Mouse (Mus musculus): ENCODE results near the gene Slc12a8. TPM values are rescaled to one million over a fixed set of nuclear protein-coding genes. Genes with fewer than 3 reads are reported as not detected.

The Slc12a8 gene
- total and polyA plus RNA-seq, 2 experiments from 2014 or later = 0.42 to 1.0 TPM

- no peak for ATAC-seq (ENCODE audit: insufficient read depth, low read depth)
- WGBS = 91% methylated on average over 6 of the region's 6 CpGs
- no peak for TF ChIP-seq EP300 (IDR thresholded peaks at IDR 0.05; ENCODE audit: low read depth)
- TF ChIP-seq CTCF (IDR thresholded peaks at IDR 0.05; ENCODE audit: low read depth) = no peak
- Histone ChIP-seq H3K27me3 (ENCODE audit: control insufficient read depth, insufficient read depth, low read length) (no peaks in the 10 kb centered on the region), H3K9ac (replicated peaks; ENCODE audit: low read depth, low read length) (no peak overlapping the region), H3K27ac (ENCODE audit: low read depth) (no peak overlapping the region), H3K4me1 (ENCODE audit: control insufficient read depth, insufficient read depth) (peaks cover 24% of the 10 kb centered on the region), H3K4me2 (ENCODE audit: low read depth, low read length) (no peak overlapping the region), H3K4me3 (ENCODE audit: low read depth, low read length) (no peak overlapping the region), H3K36me3 (replicated peaks; ENCODE audit: control insufficient read depth, insufficient read depth, low read length) (no peaks in the 10 kb centered on the region), H3K9me3 (replicated peaks; ENCODE audit: control insufficient read depth, low read length) (no peaks in the 10 kb centered on the region)
- DNase-seq (ENCODE audit: low spot score) = no peak
Observed at GRCm38 (mm10) chr16:33572646-33573045, 55.5 kb downstream of the Slc12a8 start.

- Histone ChIP-seq H3K4me2 (ENCODE audit: low read depth, low read length) (no peak overlapping the region), H3K36me3 (replicated peaks; ENCODE audit: control insufficient read depth, insufficient read depth, low read length) (no peaks in the 10 kb centered on the region), H3K27me3 (ENCODE audit: control insufficient read depth, insufficient read depth, low read length) (no peaks in the 10 kb centered on the region), H3K27ac (ENCODE audit: low read depth) (no peak overlapping the region), H3K4me3 (ENCODE audit: low read depth, low read length) (no peak overlapping the region), H3K4me1 (ENCODE audit: control insufficient read depth, insufficient read depth) (peaks cover 31% of the 10 kb centered on the region), H3K9ac (replicated peaks; ENCODE audit: low read depth, low read length) (no peak overlapping the region), H3K9me3 (replicated peaks; ENCODE audit: control insufficient read depth, low read length) (no peaks in the 10 kb centered on the region)
- TF ChIP-seq CTCF (IDR thresholded peaks at IDR 0.05; ENCODE audit: low read depth) (no peak), EP300 (IDR thresholded peaks at IDR 0.05; ENCODE audit: low read depth) (no peak)
- DNase-seq (ENCODE audit: low spot score) (no peak), ATAC-seq (ENCODE audit: insufficient read depth, low read depth) (no peak)
- 69% methylated on average over 7 of the region's 7 CpGs for WGBS
Observed at GRCm38 (mm10) chr16:33573703-33574102, 56.6 kb downstream of the Slc12a8 start.

- peaks cover 48% of the 10 kb centered on the region for H3K4me1 ChIP-seq (ENCODE audit: control insufficient read depth, insufficient read depth)
- H3K4me3 ChIP-seq (ENCODE audit: low read depth, low read length) = no peak overlapping the region
- 63% methylated on average over 6 of the region's 6 CpGs for WGBS
- TF ChIP-seq EP300 (IDR thresholded peaks at IDR 0.05; ENCODE audit: low read depth) (no peak), CTCF (IDR thresholded peaks at IDR 0.05; ENCODE audit: low read depth) (no peak)
- ATAC-seq (ENCODE audit: insufficient read depth, low read depth) (no peak), DNase-seq (ENCODE audit: low spot score) (no peak)
- H3K4me2 ChIP-seq (ENCODE audit: low read depth, low read length) = no peak overlapping the region
- no peaks in the 10 kb centered on the region for H3K9me3 ChIP-seq (replicated peaks; ENCODE audit: control insufficient read depth, low read length)
- H3K27ac ChIP-seq (ENCODE audit: low read depth) = peak overlapping the region; percentile 66
- no peak overlapping the region for H3K9ac ChIP-seq (replicated peaks; ENCODE audit: low read depth, low read length)
- H3K36me3 ChIP-seq (replicated peaks; ENCODE audit: control insufficient read depth, insufficient read depth, low read length) = no peaks in the 10 kb centered on the region
- H3K27me3 ChIP-seq (ENCODE audit: control insufficient read depth, insufficient read depth, low read length) = no peaks in the 10 kb centered on the region
Observed at GRCm38 (mm10) chr16:33575728-33576127, 58.6 kb downstream of the Slc12a8 start.

- TF ChIP-seq CTCF (IDR thresholded peaks at IDR 0.05; ENCODE audit: low read depth) (no peak), EP300 (IDR thresholded peaks at IDR 0.05; ENCODE audit: low read depth) (no peak)
- 0 out of 2 replicates have a peak overlapping the region, but pooled peaks have one; percentile 18 for H3K9ac ChIP-seq (replicated peaks; ENCODE audit: low read depth, low read length)
- no peak overlapping the region for H3K4me3 ChIP-seq (ENCODE audit: low read depth, low read length)
- peaks cover 54% of the 10 kb centered on the region for H3K4me1 ChIP-seq (ENCODE audit: control insufficient read depth, insufficient read depth)
- 74% methylated on average over 36 of the region's 36 CpGs for WGBS
- H3K9me3 ChIP-seq (replicated peaks; ENCODE audit: control insufficient read depth, low read length) = no peaks in the 10 kb centered on the region
- H3K4me2 ChIP-seq (ENCODE audit: low read depth, low read length) = no peak overlapping the region
- H3K27ac ChIP-seq (ENCODE audit: low read depth) = peak overlapping the region; percentile 66
- DNase-seq (ENCODE audit: low spot score) (no peak), ATAC-seq (ENCODE audit: insufficient read depth, low read depth) (no peak)
- no peaks in the 10 kb centered on the region for H3K36me3 ChIP-seq (replicated peaks; ENCODE audit: control insufficient read depth, insufficient read depth, low read length)
- no peaks in the 10 kb centered on the region for H3K27me3 ChIP-seq (ENCODE audit: control insufficient read depth, insufficient read depth, low read length)
Observed at GRCm38 (mm10) chr16:33576271-33577189, 59.4 kb downstream of the Slc12a8 start.

GRCm38 (mm10) chr16:33578462-33578861 is 61.3 kb downstream of the Slc12a8 start:
- TF ChIP-seq CTCF (IDR thresholded peaks at IDR 0.05; ENCODE audit: low read depth) (no peak), EP300 (IDR thresholded peaks at IDR 0.05; ENCODE audit: low read depth) (no peak)
- Histone ChIP-seq H3K9ac (replicated peaks; ENCODE audit: low read depth, low read length) (no peak overlapping the region), H3K27ac (ENCODE audit: low read depth) (peak overlapping the region; percentile 50; the same call in 1 of the 2 replicates), H3K27me3 (ENCODE audit: control insufficient read depth, insufficient read depth, low read length) (no peaks in the 10 kb centered on the region), H3K4me3 (ENCODE audit: low read depth, low read length) (no peak overlapping the region), H3K4me1 (ENCODE audit: control insufficient read depth, insufficient read depth) (peaks cover 72% of the 10 kb centered on the region), H3K4me2 (ENCODE audit: low read depth, low read length) (no peak overlapping the region), H3K9me3 (replicated peaks; ENCODE audit: control insufficient read depth, low read length) (no peaks in the 10 kb centered on the region), H3K36me3 (replicated peaks; ENCODE audit: control insufficient read depth, insufficient read depth, low read length) (no peaks in the 10 kb centered on the region)
- WGBS = 29% methylated on average over 3 of the region's 3 CpGs
- no peak for ATAC-seq (ENCODE audit: insufficient read depth, low read depth)
- no peak for DNase-seq (ENCODE audit: low spot score)

Data from heart, postnatal 0 days (tissue).